Mouse (Mus musculus): ENCODE data around the gene Hipk3.

DNA sequence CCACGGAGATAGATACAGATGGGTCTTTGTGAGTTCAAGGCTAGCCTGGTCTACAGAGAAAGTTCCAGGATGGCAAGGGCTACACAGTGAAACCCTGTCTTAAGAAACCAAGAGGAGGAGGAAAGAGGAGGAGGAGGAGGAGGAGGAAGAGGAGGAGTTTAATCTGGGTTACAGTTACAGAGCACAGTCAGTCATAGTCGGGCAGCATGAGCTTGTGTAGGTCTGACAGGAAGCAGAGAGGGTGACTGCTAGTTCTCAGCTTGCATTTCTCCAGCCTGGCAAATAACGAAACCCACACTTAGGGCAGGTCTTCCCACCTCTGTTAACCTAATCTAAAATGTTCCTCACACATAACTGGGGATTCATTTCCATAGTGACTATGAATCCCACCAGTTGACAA, 32.3 kb upstream of the Hipk3 start:
- TF ChIP-seq POLR2A (IDR thresholded peaks at IDR 0.05; ENCODE audit: low read depth, low read length) (no peak), CTCF (IDR thresholded peaks at IDR 0.05; ENCODE audit: borderline replicate concordance, insufficient read depth, low read length) (no peak)
